Mouse (Mus musculus): ENCODE measurements at regions not wholly inside any gene's neighbourhood (a gene's known extent, or its start where the extent isn't known, plus 50 kb on each side); places are given as distances from the start of the nearest gene placed in this dataset.

- Histone ChIP-seq H3K27ac (ENCODE audit: insufficient read depth, low read length) (no peak overlapping the region), H3K4me1 (ENCODE audit: control insufficient read depth, insufficient read depth, low read length) (no peaks in the 10 kb centered on the region), H3K27me3 (ENCODE audit: control insufficient read depth, insufficient read depth, low read length) (no peaks in the 10 kb centered on the region), H3K4me3 (replicated peaks; ENCODE audit: insufficient read depth, low read depth, low read length) (no peak overlapping the region)
- 99% methylated on average over 3 of the region's 3 CpGs for WGBS
- TF ChIP-seq POLR2A (IDR thresholded peaks at IDR 0.05; ENCODE audit: borderline replicate concordance, insufficient read depth, low read length) (no peak), CTCF (IDR thresholded peaks at IDR 0.05; ENCODE audit: borderline replicate concordance, insufficient read depth, low read depth, low read length) (no peak)
- DNase-seq: no peak
Observed at GRCm38 (mm10) chr3:147976579-147976978, 1013.8 kb downstream of the Adgrl2 start.

- whole genome bisulfite sequencing: 90% methylated on average over 6 of the region's 6 CpGs
- Histone ChIP-seq H3K27me3 (ENCODE audit: control insufficient read depth, insufficient read depth, low read length) (no peaks in the 10 kb centered on the region), H3K4me1 (ENCODE audit: control insufficient read depth, insufficient read depth, low read length) (no peaks in the 10 kb centered on the region), H3K27ac (ENCODE audit: insufficient read depth, low read length) (no peak overlapping the region), H3K4me3 (replicated peaks; ENCODE audit: insufficient read depth, low read depth, low read length) (no peak overlapping the region)
- no peak for DNase-seq
- TF ChIP-seq POLR2A (IDR thresholded peaks at IDR 0.05; ENCODE audit: borderline replicate concordance, insufficient read depth, low read length) (no peak), CTCF (IDR thresholded peaks at IDR 0.05; ENCODE audit: borderline replicate concordance, insufficient read depth, low read depth, low read length) (no peak)
Observed at GRCm38 (mm10) chr3:147976069-147976468, 1014.3 kb downstream of the Adgrl2 start.

GRCm38 (mm10) chr3:147975500-147975899 is 1014.9 kb downstream of the Adgrl2 start:
- no peak overlapping the region for H3K27ac ChIP-seq (ENCODE audit: insufficient read depth, low read length)
- no peak overlapping the region for H3K4me3 ChIP-seq (replicated peaks; ENCODE audit: insufficient read depth, low read depth, low read length)
- no peaks in the 10 kb centered on the region for H3K27me3 ChIP-seq (ENCODE audit: control insufficient read depth, insufficient read depth, low read length)
- no peak for DNase-seq
- H3K4me1 ChIP-seq (ENCODE audit: control insufficient read depth, insufficient read depth, low read length): no peaks in the 10 kb centered on the region
- no peak for TF ChIP-seq POLR2A (IDR thresholded peaks at IDR 0.05; ENCODE audit: borderline replicate concordance, insufficient read depth, low read length)
- TF ChIP-seq CTCF (IDR thresholded peaks at IDR 0.05; ENCODE audit: borderline replicate concordance, insufficient read depth, low read depth, low read length): no peak
- WGBS: 71% methylated on average over 10 of the region's 10 CpGs

- no peaks in the 10 kb centered on the region for H3K4me1 ChIP-seq (ENCODE audit: control insufficient read depth, insufficient read depth, low read length)
- DNase-seq: no peak
- WGBS: 74% methylated on average over 8 of the region's 8 CpGs
- H3K27ac ChIP-seq (ENCODE audit: insufficient read depth, low read length): no peak overlapping the region
- TF ChIP-seq POLR2A (IDR thresholded peaks at IDR 0.05; ENCODE audit: borderline replicate concordance, insufficient read depth, low read length) (no peak), CTCF (IDR thresholded peaks at IDR 0.05; ENCODE audit: borderline replicate concordance, insufficient read depth, low read depth, low read length) (no peak)
- H3K4me3 ChIP-seq (replicated peaks; ENCODE audit: insufficient read depth, low read depth, low read length): no peak overlapping the region
- no peaks in the 10 kb centered on the region for H3K27me3 ChIP-seq (ENCODE audit: control insufficient read depth, insufficient read depth, low read length)
Observed at GRCm38 (mm10) chr3:147974515-147974914, 1015.8 kb downstream of the Adgrl2 start.

- no peak for DNase-seq
- no peak for TF ChIP-seq POLR2A (IDR thresholded peaks at IDR 0.05; ENCODE audit: borderline replicate concordance, insufficient read depth, low read length)
- no peak for TF ChIP-seq CTCF (IDR thresholded peaks at IDR 0.05; ENCODE audit: borderline replicate concordance, insufficient read depth, low read depth, low read length)
- WGBS: 49% methylated on average over 11 of the region's 11 CpGs
Observed at GRCm38 (mm10) chr3:147968271-147968670, 1022.1 kb downstream of the Adgrl2 start.

GRCm38 (mm10) chr3:147967866-147968265 is 1022.5 kb downstream of the Adgrl2 start:
- Histone ChIP-seq H3K4me3 (replicated peaks; ENCODE audit: insufficient read depth, low read depth, low read length) (no peak overlapping the region), H3K27ac (ENCODE audit: insufficient read depth, low read length) (no peak overlapping the region), H3K27me3 (ENCODE audit: control insufficient read depth, insufficient read depth, low read length) (no peaks in the 10 kb centered on the region; the same call in 1 of the 2 replicates), H3K4me1 (ENCODE audit: control insufficient read depth, insufficient read depth, low read length) (no peaks in the 10 kb centered on the region)
- no peak for TF ChIP-seq POLR2A (IDR thresholded peaks at IDR 0.05; ENCODE audit: borderline replicate concordance, insufficient read depth, low read length)
- TF ChIP-seq CTCF (IDR thresholded peaks at IDR 0.05; ENCODE audit: borderline replicate concordance, insufficient read depth, low read depth, low read length): no peak
- no peak for DNase-seq
- WGBS: 47% methylated on average over 9 of the region's 9 CpGs

More at GRCm38 (mm10) chr3:147968271-147968670, 1022.1 kb downstream of the Adgrl2 start:
- Histone ChIP-seq H3K4me3 (replicated peaks; ENCODE audit: insufficient read depth, low read depth, low read length) (no peak overlapping the region), H3K27ac (ENCODE audit: insufficient read depth, low read length) (no peak overlapping the region), H3K27me3 (ENCODE audit: control insufficient read depth, insufficient read depth, low read length) (no peaks in the 10 kb centered on the region; the same call in 1 of the 2 replicates), H3K4me1 (ENCODE audit: control insufficient read depth, insufficient read depth, low read length) (no peaks in the 10 kb centered on the region)

DNA sequence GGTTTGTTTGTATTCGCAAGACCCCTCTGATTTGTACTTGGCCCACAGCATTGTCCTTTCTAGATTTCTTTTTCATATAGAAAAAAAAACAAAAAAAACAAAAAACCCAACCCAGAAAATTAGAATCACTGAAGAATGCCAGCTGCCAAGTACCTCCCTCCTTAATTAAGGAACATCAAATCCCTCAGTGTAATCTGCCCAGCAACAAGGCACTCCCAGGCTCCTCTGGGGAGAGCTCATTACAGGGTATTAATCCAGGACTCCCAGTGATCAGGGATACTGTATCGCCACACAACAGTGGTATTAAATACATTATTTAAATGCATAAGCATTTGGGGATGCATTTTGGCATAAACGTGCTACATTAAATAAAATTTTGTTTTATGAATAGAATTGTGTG is 1023.1 kb downstream of the Adgrl2 start:
- no peak overlapping the region for H3K27ac ChIP-seq (ENCODE audit: insufficient read depth, low read length)
- TF ChIP-seq POLR2A (IDR thresholded peaks at IDR 0.05; ENCODE audit: borderline replicate concordance, insufficient read depth, low read length) (no peak), CTCF (IDR thresholded peaks at IDR 0.05; ENCODE audit: borderline replicate concordance, insufficient read depth, low read depth, low read length) (no peak)
- no peak for DNase-seq
- H3K4me1 ChIP-seq (ENCODE audit: control insufficient read depth, insufficient read depth, low read length): no peaks in the 10 kb centered on the region
- WGBS: 85% methylated on average over 3 of the region's 3 CpGs
- H3K27me3 ChIP-seq (ENCODE audit: control insufficient read depth, insufficient read depth, low read length): no peaks in the 10 kb centered on the region; the same call in 1 of the 2 replicates
- H3K4me3 ChIP-seq (replicated peaks; ENCODE audit: insufficient read depth, low read depth, low read length): no peak overlapping the region

GRCm38 (mm10) chr3:147966827-147967226 is 1023.5 kb downstream of the Adgrl2 start:
- 69% methylated on average over 8 of the region's 8 CpGs for WGBS
- TF ChIP-seq POLR2A (IDR thresholded peaks at IDR 0.05; ENCODE audit: borderline replicate concordance, insufficient read depth, low read length): no peak
- DNase-seq: no peak
- Histone ChIP-seq H3K4me3 (replicated peaks; ENCODE audit: insufficient read depth, low read depth, low read length) (no peak overlapping the region), H3K4me1 (ENCODE audit: control insufficient read depth, insufficient read depth, low read length) (no peaks in the 10 kb centered on the region), H3K27me3 (ENCODE audit: control insufficient read depth, insufficient read depth, low read length) (no peaks in the 10 kb centered on the region; the same call in 1 of the 2 replicates), H3K27ac (ENCODE audit: insufficient read depth, low read length) (no peak overlapping the region)

Measured in cerebellum, adult 2 months (tissue).